Mouse (Mus musculus) thymus, adult 2 months (tissue): ENCODE data around the gene Tsen54.

ENCODE experiments used
- CTCF ChIP-seq: fragments of 200-500 bp; IDR thresholded peaks from 2 replicates; pipeline ENCODE4 v1.5.1; 2012; ENCODE audit warnings: mild to moderate bottlenecking, control low read depth, low read length, moderate library complexity, borderline replicate concordance; ENCODE audit not compliant: control insufficient read depth, poor library complexity, insufficient read depth; ENCODE audit errors: extremely low read depth
- POLR2A ChIP-seq: fragments of 200-500 bp; IDR thresholded peaks from 2 replicates; pipeline ENCODE4 v1.6.1; 2012; ENCODE audit warnings: mild to moderate bottlenecking, low read length, control low read depth, moderate library complexity; ENCODE audit not compliant: control insufficient read depth, poor library complexity, insufficient read depth; ENCODE audit errors: extremely low read depth

GRCm38 (mm10) chr11:115843891-115844239 is 29.3 kb downstream of the Tsen54 start:
- TF ChIP-seq POLR2A (no peak), CTCF (no peak)
